Mouse (Mus musculus) brown adipose tissue, adult 24 weeks (tissue): Measurements from ENCODE around the gene Sirt4. TPM values are rescaled to one million over a fixed set of nuclear protein-coding genes. Genes with fewer than 3 reads are reported as not detected.
A peak's percentile ranks its signal among the peaks of the same experiment; 100 is the strongest.
"Not testable (repeated sequence)": the region's sequence is repeated elsewhere in the genome, so short reads cannot be mapped to it uniquely, and the experiment has no call there.

Experiments
- H3K27ac ChIP-seq: fragments of 200-500 bp; replicated peaks from 2 replicates; pipeline ENCODE4 v1.5.1; 2012; ENCODE audit warnings: low read depth, mild to moderate bottlenecking, low read length
- H3K4me1 ChIP-seq: fragments of 200-500 bp; 2 replicates; pipeline ENCODE4 v1.6.1; 2012; ENCODE audit warnings: low read length, mixed read lengths; ENCODE audit not compliant: control insufficient read depth, insufficient read depth, insufficient read length
- H3K4me3 ChIP-seq: fragments of 200-500 bp; 2 replicates; pipeline ENCODE4 v1.5.1; 2012; ENCODE audit warnings: low read depth, mild to moderate bottlenecking, low read length, moderate library complexity; ENCODE audit not compliant: insufficient read depth
- polyA plus RNA-seq: library from polyadenylated mRNA; stranded (reverse); fragments of >200 nt; gene quantifications from 2 replicates; pipeline ENCODE4 v1.2.4, GENCODE M21; 2012; ENCODE audit not compliant: missing spikeins, insufficient read depth, insufficient read length

Gene Sirt4
- polyA plus RNA-seq, 1 experiment, result 11.4 TPM

- Histone ChIP-seq H3K4me1 (peaks cover 58% of the 10 kb centered on the region), H3K4me3 (peak overlapping the region; percentile 39), H3K27ac (peak overlapping the region; percentile 93)
These were observed 37.3 kb upstream of the Sirt4 start for GRCm38 (mm10) chr5:115521553-115522461.

GRCm38 (mm10) chr5:115520325-115520869, 35.9 kb upstream of the Sirt4 start:
- H3K4me1 ChIP-seq, result peaks cover 46% of the 10 kb centered on the region
- H3K4me3 ChIP-seq, result peak overlapping the region; percentile 60
- H3K27ac ChIP-seq, result peak overlapping the region; percentile 93

- H3K27ac ChIP-seq, H3K4me3 ChIP-seq: not testable (repeated sequence)
- peaks cover 42% of the 10 kb centered on the region for H3K4me1 ChIP-seq
These were observed 33.7 kb upstream of the Sirt4 start for GRCm38 (mm10) chr5:115518214-115518613.

- H3K4me3 ChIP-seq, result no peak overlapping the region
- peak overlapping the region; percentile 99 for H3K27ac ChIP-seq
- peaks cover 38% of the 10 kb centered on the region for H3K4me1 ChIP-seq
These were observed 33.0 kb upstream of the Sirt4 start for GRCm38 (mm10) chr5:115517501-115517900.

GRCm38 (mm10) chr5:115516908-115517307, 32.4 kb upstream of the Sirt4 start:
- H3K4me3 ChIP-seq, result no peak overlapping the region
- H3K4me1 ChIP-seq, result peaks cover 43% of the 10 kb centered on the region

GRCm38 (mm10) chr5:115516081-115516907, 31.8 kb upstream of the Sirt4 start:
- H3K27ac ChIP-seq, result peak overlapping the region; percentile 99
- H3K4me1 ChIP-seq, result peaks cover 45% of the 10 kb centered on the region
- peak overlapping the region; percentile 50 for H3K4me3 ChIP-seq

More at GRCm38 (mm10) chr5:115516908-115517307, 32.4 kb upstream of the Sirt4 start:
- peak overlapping the region; percentile 99 for H3K27ac ChIP-seq

- Histone ChIP-seq H3K4me3 (peak overlapping the region; percentile 41), H3K27ac (peak overlapping the region; percentile 92), H3K4me1 (peaks cover 42% of the 10 kb centered on the region)
These were observed 30.5 kb upstream of the Sirt4 start for GRCm38 (mm10) chr5:115514896-115515587.

- Histone ChIP-seq H3K4me1 (peaks cover 43% of the 10 kb centered on the region), H3K4me3 (no peak overlapping the region), H3K27ac (peak overlapping the region; percentile 92)
These were observed 29.8 kb upstream of the Sirt4 start for GRCm38 (mm10) chr5:115514346-115514745.

- Histone ChIP-seq H3K4me1 (peaks cover 38% of the 10 kb centered on the region), H3K27ac (peak overlapping the region; percentile 92), H3K4me3 (no peak overlapping the region)
These were observed 29.2 kb upstream of the Sirt4 start for GRCm38 (mm10) chr5:115513721-115514120.

GRCm38 (mm10) chr5:115513246-115513645, 28.7 kb upstream of the Sirt4 start:
- Histone ChIP-seq H3K4me3 (no peak overlapping the region), H3K27ac (peak overlapping the region; percentile 28; the same call in 1 of the 2 replicates), H3K4me1 (peaks cover 41% of the 10 kb centered on the region)

- no peak overlapping the region for H3K4me3 ChIP-seq
- peaks cover 39% of the 10 kb centered on the region for H3K4me1 ChIP-seq
- H3K27ac ChIP-seq, result peak overlapping the region; percentile 33; the same call in 1 of the 2 replicates
These were observed 27.9 kb upstream of the Sirt4 start for GRCm38 (mm10) chr5:115512375-115512774.

- peaks cover 39% of the 10 kb centered on the region for H3K4me1 ChIP-seq
- peak overlapping the region; percentile 78 for H3K27ac ChIP-seq
- H3K4me3 ChIP-seq, result peak overlapping the region; percentile 79
These were observed 25.5 kb upstream of the Sirt4 start for GRCm38 (mm10) chr5:115509790-115510689.

- peaks cover 33% of the 10 kb centered on the region for H3K4me1 ChIP-seq
- H3K27ac ChIP-seq, result peak overlapping the region; percentile 78
- peak overlapping the region; percentile 79 for H3K4me3 ChIP-seq
These were observed 24.8 kb upstream of the Sirt4 start for GRCm38 (mm10) chr5:115509321-115509761.

- Histone ChIP-seq H3K4me3 (peak overlapping the region; percentile 79), H3K4me1 (peaks cover 27% of the 10 kb centered on the region), H3K27ac (peak overlapping the region; percentile 78)
These were observed 24.3 kb upstream of the Sirt4 start for GRCm38 (mm10) chr5:115508859-115509147.
